Mouse (Mus musculus) brain, embryonic 14.5 days (tissue): Measurements from ENCODE around the gene Epb41. TPM values are rescaled to one million over a fixed set of nuclear protein-coding genes. Genes with fewer than 3 reads are reported as not detected.

Experiments
- DNase-seq: peaks from one replicate; pipeline ENCODE4 v3.0.0-alpha.2; 2011; ENCODE audit warnings: low read depth
- CTCF ChIP-seq: fragments of 200-500 bp; IDR thresholded peaks from 2 replicates; pipeline ENCODE4 v1.5.1; 2012; ENCODE audit warnings: inconsistent platforms, mild to moderate bottlenecking, moderate library complexity, borderline replicate concordance; ENCODE audit not compliant: insufficient read depth, insufficient read length; ENCODE audit errors: extremely low read depth
- POLR2A ChIP-seq: fragments of 200-500 bp; IDR thresholded peaks from 2 replicates; pipeline ENCODE4 v1.6.1; 2012; ENCODE audit warnings: mild to moderate bottlenecking, inconsistent platforms, borderline replicate concordance; ENCODE audit not compliant: poor library complexity, insufficient read depth, insufficient read length, severe bottlenecking; ENCODE audit errors: extremely low read depth
- polyA plus RNA-seq: library from polyadenylated mRNA; depleted of rRNA; stranded (reverse); fragments of >200 nt; gene quantifications from 2 replicates; pipeline ENCODE4 v1.2.3, GENCODE M21; 2012

Epb41 gene
- polyA plus RNA-seq, 1 experiment, result 111 TPM

DNA sequence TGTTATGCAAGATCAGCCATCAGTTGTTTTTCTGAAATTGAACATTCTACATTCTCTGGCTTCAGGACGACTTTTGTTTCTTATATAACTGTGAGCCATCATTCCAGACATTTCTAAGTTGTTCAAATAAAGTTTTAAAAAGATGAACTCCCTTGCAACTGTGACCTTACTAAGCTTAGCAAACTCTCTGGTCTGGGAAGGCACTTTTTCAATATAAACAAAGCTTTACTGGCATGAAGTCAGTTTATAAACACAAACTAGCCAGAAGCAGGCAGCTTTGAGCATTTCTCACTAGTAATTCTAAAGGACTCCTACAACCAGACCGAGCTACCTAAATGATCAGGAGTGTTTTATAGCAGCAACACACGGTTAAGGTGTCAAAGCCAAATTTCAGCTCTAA, 118.0 kb downstream of the Epb41 start:
- TF ChIP-seq POLR2A, result no peak
- no peak for TF ChIP-seq CTCF
- no peak for DNase-seq

DNA sequence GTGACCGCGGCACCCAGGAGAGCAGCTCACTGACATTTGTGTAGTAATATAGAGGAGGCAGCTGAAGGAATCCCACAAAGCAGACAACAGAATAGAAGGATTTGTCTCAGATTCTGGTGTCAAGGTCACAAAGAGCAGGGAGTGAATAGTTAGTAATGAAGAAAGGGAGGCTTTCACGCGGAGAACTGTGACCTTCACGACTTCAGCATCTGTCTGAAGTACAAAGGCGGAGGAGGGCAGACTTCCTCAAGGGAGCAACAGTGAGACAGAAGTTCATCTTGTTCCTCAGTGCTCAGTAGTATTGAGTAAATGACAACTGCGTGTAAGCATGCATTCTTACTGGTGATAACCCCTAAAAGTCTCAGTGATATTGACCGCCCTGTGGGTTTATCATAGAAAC, 124.5 kb downstream of the Epb41 start:
- TF ChIP-seq POLR2A (no peak), CTCF (no peak)
- peak; percentile 8 for DNase-seq

DNA sequence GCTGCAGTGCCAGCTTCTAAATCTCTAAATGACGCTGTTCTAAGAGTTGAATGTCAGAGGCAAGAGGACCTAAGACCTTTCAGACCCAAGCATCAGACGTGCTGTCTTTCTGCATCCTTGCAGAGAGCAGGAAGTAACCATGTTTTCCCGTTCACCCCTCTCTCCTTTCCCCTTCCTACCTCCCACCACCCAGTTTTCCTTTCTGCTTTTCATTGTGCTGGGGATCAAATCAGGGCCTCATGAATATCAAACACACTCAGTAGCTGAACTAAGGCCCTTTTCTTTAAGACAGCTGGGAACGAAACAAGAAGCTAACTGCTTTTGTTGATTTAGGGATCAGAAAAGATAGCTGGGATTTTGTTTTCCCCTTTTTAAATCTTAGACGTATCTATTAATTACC, 125.2 kb downstream of the Epb41 start:
- peak; percentile 5 for DNase-seq
- TF ChIP-seq POLR2A (no peak), CTCF (no peak)

DNA sequence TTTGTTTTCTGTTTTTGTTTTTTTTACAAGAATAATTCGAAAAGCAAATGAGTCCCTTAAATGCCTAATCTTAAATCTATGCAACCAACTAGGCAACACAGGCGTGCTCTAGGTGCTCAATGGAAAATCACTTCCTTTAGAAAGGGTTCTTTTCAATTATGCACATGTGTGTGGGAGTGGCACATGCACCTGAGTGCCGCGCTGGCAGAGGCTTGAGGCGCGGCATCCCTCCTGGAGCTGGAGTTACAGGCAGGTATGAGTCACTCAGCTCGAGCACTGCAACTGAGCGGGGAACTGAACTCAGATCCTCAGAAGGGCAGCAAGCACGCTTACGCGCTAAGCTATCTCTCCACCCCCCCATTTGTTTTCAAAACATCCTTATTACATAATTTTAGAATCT, 127.3 kb downstream of the Epb41 start:
- TF ChIP-seq CTCF (no peak), POLR2A (no peak)
- no peak for DNase-seq

DNA sequence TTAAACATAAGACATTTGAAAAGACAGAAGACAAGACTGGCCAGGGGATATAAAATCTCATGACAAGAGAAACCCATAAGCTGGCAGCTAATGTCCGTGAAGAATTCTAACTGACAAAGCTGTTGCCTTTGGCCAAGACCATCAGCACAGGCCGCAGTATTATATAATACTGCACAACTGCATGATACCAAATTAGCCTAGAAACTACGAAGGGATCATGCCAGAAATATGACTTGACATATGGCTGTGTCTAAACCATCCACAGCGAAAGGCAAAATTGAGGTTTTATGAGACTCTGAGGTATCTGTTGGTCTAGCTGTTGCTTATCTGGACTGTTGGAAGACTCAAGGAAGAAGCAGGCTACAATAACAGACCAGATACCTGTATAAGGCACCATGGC, 134.3 kb downstream of the Epb41 start:
- no peak for DNase-seq
- TF ChIP-seq CTCF, result no peak
- no peak for TF ChIP-seq POLR2A

DNA sequence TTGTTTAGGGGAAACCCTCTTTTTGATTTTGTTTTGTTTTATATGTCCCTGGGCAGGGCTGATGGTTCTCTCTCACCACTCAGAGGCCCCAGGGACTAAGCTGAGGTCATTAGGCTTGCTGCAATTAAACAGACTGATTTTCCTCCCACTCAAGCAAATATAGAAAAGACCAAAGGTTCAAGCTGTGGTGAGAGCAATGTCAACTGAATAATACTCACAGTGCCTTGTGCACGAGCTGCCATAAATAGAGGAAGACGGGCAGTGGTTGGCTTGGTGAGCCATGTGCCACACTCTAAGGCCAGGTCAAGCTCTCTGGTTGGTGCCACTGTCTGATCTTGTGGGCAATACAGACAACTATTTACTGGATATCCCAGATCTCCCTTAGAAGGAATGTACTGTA, 135.7 kb downstream of the Epb41 start:
- TF ChIP-seq POLR2A (no peak), CTCF (no peak)
- no peak for DNase-seq

DNA sequence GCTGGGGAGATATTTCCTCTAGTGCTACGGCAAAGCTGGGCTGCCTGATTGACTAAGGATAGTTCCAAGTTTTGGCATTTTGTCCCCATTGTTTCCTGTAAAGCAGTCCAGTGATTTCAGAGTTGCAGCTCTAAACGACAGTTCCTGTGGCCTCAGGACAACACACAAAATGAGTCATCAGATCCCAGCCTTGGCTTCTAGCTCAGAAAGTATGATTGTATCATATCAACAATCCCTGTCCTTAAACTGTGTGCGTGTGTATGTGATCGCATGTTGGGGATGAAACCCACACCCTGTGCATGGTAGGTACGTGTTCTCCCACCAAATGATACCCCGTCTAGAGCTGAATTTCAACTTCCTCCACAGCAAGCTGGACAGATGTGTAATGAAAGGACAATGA, 146.0 kb downstream of the Epb41 start:
- TF ChIP-seq CTCF (no peak), POLR2A (no peak)
- no peak for DNase-seq

DNA sequence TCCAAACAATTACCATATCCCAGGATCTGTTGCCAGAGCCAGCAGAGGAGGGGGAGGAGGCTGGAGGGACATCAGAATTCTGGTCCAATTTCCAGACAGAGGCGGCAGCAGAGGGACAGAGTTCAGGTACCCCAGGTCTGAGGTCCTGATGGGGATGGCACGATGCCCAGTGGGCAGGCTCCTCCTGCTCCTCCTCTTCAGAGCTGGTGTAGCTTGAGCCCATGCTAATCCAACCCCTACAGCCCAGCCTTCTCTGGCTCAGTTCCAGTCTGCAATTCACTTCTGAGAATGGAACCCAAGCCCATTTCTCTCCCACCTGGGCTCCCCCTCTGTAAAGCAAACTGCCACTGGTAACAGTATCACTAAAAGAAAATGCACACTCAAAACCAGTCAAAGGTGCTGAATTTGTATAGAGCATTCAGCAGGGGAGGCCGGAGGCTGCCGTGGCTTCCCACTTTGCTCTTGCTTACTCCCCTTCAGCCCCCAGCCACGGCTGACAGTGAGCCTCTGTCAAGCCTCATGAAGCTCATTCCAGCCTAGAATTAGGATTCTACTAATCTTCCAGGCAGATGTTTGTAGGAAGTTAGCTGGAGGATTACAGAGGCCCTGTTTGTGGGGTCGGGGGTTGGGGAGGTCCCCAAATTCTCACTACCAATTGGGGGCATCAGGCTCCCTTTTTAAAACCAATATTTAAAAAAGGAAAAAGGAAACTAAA, 150.9 kb downstream of the Epb41 start:
- TF ChIP-seq POLR2A (no peak), CTCF (no peak)
- peak; percentile 76 for DNase-seq

DNA sequence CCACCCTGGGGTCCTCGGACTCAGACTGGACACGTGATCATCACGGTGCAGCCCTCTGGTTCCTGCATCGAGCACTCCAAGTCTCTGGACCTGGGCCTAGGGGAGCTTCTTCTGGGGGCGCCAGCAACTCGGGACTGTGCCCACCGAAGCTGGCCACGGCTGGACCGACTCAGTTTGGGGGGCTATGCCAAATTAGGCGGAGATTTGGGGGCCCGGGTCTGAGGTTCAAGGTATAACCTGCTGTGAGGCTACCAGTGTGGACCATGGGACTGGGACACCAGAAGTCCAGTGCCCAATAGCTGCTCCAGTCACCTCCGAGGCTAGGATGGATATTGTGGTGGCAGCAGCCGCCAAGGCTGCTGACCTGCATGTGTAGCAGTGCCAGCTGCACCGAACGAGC, 152.7 kb downstream of the Epb41 start:
- TF ChIP-seq POLR2A (no peak), CTCF (no peak)
- DNase-seq, result no peak

DNA sequence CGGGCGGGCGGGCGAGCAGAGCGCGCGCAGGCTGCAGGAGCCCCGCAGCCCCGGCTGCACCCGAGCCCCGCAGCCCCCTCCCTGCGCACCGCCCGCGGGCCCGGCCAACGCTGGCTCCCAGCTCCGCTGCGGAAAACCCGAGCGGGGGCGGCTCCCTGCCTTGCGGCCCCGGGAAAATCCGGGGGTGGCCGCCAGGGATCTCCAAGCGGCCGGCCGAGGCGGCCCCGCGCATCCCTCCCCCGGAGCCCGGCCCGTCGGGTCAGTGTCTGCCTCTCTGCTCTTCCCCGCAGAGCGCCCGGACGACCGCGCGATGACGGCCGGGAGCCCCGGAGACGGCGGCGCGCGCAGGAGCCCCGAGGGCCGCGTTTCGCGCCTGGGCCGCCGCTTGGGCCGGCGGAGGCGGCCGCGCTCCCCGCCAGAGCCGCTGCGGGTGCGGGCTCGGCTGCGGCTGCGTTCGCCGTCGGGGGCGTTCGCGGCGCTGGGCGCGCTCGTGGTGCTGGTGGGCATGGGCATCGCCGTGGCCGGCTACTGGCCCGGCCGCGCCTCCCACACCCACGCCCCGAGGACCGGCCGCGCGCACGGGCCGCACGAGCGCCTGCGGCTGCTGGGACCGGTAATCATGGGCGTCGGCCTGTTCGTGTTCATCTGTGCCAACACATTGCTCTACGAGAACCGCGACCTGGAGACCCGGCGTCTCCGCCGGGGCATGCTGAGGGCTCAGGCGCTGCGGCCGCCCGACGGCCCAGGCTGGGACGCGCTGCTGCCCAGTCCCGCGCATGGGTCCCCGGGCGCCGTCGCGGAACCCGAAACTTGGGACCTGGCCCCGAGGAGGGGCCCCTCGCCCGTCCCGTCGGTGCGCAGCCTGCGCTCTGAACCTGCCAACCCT, 153.4 kb downstream of the Epb41 start, which contains the start of gene Tmem200b:
Gene Tmem200b (plus strand): TSS at position 311 of the 886 bp plus-strand sequence.
- DNase-seq, result no peak
- TF ChIP-seq POLR2A, result no peak
- no peak for TF ChIP-seq CTCF

DNA sequence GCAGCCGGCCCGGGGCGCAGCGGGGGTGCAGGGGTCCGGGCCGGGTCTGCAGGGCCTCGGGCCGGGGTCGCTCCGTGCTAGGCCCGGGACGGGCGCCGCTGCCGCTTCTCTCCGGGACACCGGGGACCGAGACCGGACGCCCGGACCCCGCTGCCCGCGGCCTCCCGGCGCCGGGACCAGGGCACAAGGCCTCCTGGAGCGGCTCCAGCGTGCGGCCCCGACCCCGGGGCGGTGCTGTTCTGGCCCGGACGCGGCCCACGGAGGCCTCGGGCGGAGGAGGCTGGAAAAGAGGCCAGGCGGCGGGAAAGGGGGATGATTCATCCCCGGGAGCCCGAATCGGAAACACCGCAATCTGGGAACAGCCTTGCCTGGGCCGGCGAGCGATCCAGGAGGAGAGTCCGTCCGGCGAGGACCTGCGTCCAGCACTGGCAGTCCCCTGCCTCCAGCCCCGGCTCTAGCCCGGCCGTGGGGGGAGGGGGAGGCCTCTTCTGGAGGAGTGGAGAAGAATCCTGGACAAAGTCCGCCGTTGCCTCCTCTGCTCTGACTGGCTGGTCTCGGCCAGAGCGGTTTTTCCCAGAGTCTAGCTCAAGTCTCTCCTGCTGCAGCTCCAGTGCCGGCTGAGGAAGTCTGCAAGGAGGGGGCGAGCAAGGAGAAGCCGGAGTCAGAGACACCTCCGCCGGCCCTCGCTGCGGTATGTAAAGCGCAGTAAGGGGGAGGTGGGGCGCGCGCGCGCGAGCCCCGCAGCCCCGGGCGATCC, 154.3 kb downstream of the Epb41 start:
- TF ChIP-seq CTCF, result no peak
- no peak for TF ChIP-seq POLR2A
- peak; percentile 29 for DNase-seq

DNA sequence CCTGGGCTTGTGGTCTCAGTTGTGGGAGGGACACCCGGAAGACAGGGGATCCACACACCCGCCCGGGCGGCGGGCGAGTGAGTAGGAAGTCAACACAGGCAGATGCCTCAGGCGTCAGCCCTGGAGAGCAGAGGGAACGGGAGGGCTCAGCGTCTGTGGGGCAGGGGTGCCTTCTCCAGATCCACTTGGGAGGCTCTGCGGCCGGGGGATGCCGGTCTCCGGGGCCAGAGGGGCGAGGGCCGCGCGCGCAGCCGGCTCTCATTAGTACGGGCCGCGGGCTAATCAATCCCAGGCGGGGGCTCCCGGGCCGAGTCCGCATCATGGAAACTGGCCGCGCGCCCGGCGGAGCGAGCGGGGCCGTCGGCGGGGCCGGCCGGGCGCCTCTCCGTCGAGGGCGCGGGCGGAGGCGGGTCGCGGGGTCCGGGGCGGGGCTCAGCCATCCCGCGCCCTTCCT, 155.0 kb downstream of the Epb41 start:
- no peak for TF ChIP-seq CTCF
- TF ChIP-seq POLR2A, result no peak
- peak; percentile 40 for DNase-seq
